Mouse (Mus musculus): Measurements from ENCODE around the gene Prrg2. TPM values are rescaled to one million over a fixed set of nuclear protein-coding genes. Genes with fewer than 3 reads are reported as not detected.
"Not testable (repeated sequence)": the region's sequence is repeated elsewhere in the genome, so short reads cannot be mapped to it uniquely, and the experiment has no call there.

Prrg2 gene
- total and polyA plus RNA-seq, 3 experiments = 5.5 to 23.6 (median 6.2) TPM

- H3K9ac ChIP-seq (ENCODE audit: low read depth, low read length) = no peak overlapping the region
- peaks cover 10% of the 10 kb centered on the region for H3K4me1 ChIP-seq (ENCODE audit: control insufficient read depth, insufficient read depth, low read length)
- TF ChIP-seq CTCF (IDR thresholded peaks at IDR 0.05) (peak; percentile 57), POLR2A (IDR thresholded peaks at IDR 0.05; ENCODE audit: insufficient read depth, low read depth, low read length) (no peak)
- WGBS = 88% methylated on average over 8 of the region's 8 CpGs
- no peaks in the 10 kb centered on the region for H3K27me3 ChIP-seq (ENCODE audit: control insufficient read depth, insufficient read depth, low read length)
- intact Hi-C loops (cut with DNase I) = no loop called here
- peaks cover 2% of the 10 kb centered on the region for H3K79me2 ChIP-seq (replicated peaks; ENCODE audit: control insufficient read depth, insufficient read depth, low read length)
- 0 out of 2 replicates have a peak, but pooled peaks cover 4% of the 10 kb centered on the region for H3K36me3 ChIP-seq (ENCODE audit: control insufficient read depth, insufficient read depth, low read length)
- no peak overlapping the region for H3K27ac ChIP-seq
- no peak overlapping the region for H3K4me3 ChIP-seq
- DNase-seq = no peak
Measured at GRCm38 (mm10) chr7:45098541-45099240, 36.2 kb upstream of the Prrg2 start.

DNA sequence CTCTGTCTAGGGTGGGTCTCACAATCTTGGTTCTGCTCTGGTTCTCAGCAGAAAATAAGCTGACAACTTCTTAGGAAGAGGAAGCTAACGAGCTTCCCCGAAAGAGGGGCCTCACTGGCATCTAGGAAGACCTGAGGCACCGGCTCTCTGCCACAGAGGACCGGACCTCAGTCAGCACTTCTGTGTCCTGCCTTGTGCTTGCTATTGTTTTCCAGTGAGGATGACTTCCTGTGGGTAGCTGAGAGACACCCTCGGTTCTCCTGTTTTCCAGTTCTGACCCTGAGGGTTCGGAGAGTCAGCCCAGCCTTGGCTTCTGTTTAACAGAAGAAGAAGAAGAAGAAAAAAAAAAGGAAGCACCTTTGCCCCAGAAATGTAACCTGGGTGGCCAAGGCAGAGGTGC, 35.0 kb upstream of the Prrg2 start:
- 30% methylated on average over 6 of the region's 6 CpGs for WGBS
- intact Hi-C loops (cut with DNase I) = no loop called here
- peak in 1 of 2 experiments; percentile 63 for DNase-seq
- peaks cover 6% of the 10 kb centered on the region for H3K4me1 ChIP-seq (ENCODE audit: control insufficient read depth, insufficient read depth, low read length)
- TF ChIP-seq EP300 (IDR thresholded peaks at IDR 0.05; ENCODE audit: insufficient read depth, low read depth, low read length) = no peak
- TF ChIP-seq POLR2A (IDR thresholded peaks at IDR 0.05; ENCODE audit: insufficient read depth, low read depth, low read length) = no peak
- no peak for TF ChIP-seq CTCF (IDR thresholded peaks at IDR 0.05)
- H3K9ac ChIP-seq (ENCODE audit: low read depth, low read length) = no peak overlapping the region
- H3K27me3 ChIP-seq (ENCODE audit: control insufficient read depth, insufficient read depth, low read length) = no peaks in the 10 kb centered on the region
- H3K4me3 ChIP-seq = no peak overlapping the region
- peak overlapping the region; percentile 52 for H3K27ac ChIP-seq
- 0 out of 2 replicates have a peak, but pooled peaks cover 3% of the 10 kb centered on the region for H3K36me3 ChIP-seq (ENCODE audit: control insufficient read depth, insufficient read depth, low read length)
- no peaks in the 10 kb centered on the region; the same call in 1 of the 2 replicates for H3K79me2 ChIP-seq (replicated peaks; ENCODE audit: control insufficient read depth, insufficient read depth, low read length)

DNA sequence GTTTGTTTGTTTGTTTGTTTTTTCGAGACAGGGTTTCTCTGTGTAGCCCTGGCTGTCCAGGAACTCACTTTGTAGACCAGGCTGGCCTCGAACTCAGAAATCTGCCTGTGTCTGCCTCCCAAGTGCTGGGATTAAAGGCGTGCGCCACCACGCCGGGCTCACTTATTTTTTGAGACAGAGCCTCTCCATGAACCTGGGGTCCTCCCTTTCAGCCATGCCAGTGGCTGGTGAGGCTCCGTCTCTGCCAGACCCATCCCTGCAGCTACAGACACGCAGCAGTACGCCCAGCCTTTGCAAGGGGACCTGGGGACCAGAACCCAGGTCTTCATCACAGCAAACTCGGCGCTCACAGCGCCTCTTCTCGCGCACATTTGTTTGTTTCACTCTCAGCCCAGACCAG, 33.5 kb upstream of the Prrg2 start:
- H3K9ac ChIP-seq (ENCODE audit: low read depth, low read length); intact Hi-C loops (cut with DNase I): not testable (repeated sequence)

DNA sequence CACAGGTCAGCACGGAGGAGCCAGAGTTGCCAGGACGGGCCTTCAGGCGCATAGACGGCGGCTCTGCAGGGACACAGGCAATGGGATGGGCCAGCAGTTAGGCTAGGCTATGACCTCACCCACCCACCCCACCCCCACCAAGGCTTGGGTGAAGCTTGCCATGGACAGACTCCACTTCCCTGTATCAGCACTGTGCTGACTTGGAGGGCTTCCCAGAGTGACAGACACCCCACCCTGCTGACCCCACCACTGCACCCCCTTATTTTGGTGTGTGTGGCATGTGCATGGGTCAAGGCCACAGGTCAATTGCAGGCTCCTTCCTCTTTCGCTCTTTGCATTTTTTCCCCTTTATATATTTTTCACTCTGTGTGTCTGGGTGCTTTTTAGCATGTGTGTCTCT, 32.9 kb upstream of the Prrg2 start:
- no peaks in the 10 kb centered on the region for H3K27me3 ChIP-seq (ENCODE audit: control insufficient read depth, insufficient read depth, low read length)
- intact Hi-C loops (cut with DNase I) = no loop called here
- TF ChIP-seq EP300 (IDR thresholded peaks at IDR 0.05; ENCODE audit: insufficient read depth, low read depth, low read length) = 0 out of 2 replicates have a peak, but pooled peaks have one; percentile 29
- no peak for TF ChIP-seq CTCF (IDR thresholded peaks at IDR 0.05)
- DNase-seq = peak in 1 of 2 experiments; percentile 52
- 0 out of 2 replicates have a peak, but pooled peaks cover 1% of the 10 kb centered on the region for H3K4me1 ChIP-seq (ENCODE audit: control insufficient read depth, insufficient read depth, low read length)
- no peak overlapping the region for H3K9ac ChIP-seq (ENCODE audit: low read depth, low read length)
- WGBS = 47% methylated on average over 6 of the region's 6 CpGs
- H3K36me3 ChIP-seq (ENCODE audit: control insufficient read depth, insufficient read depth, low read length) = no peaks in the 10 kb centered on the region
- H3K27ac ChIP-seq = no peak overlapping the region
- H3K79me2 ChIP-seq (replicated peaks; ENCODE audit: control insufficient read depth, insufficient read depth, low read length) = no peaks in the 10 kb centered on the region
- no peak overlapping the region for H3K4me3 ChIP-seq

More for the DNA sequence above, 33.5 kb upstream of the Prrg2 start:
- H3K27me3 ChIP-seq (ENCODE audit: control insufficient read depth, insufficient read depth, low read length); H3K4me3 ChIP-seq; DNase-seq; H3K4me1 ChIP-seq (ENCODE audit: control insufficient read depth, insufficient read depth, low read length); H3K79me2 ChIP-seq (replicated peaks; ENCODE audit: control insufficient read depth, insufficient read depth, low read length); H3K27ac ChIP-seq; H3K36me3 ChIP-seq (ENCODE audit: control insufficient read depth, insufficient read depth, low read length): not testable (repeated sequence)
- 97% methylated on average over 14 of the region's 14 CpGs for WGBS

DNA sequence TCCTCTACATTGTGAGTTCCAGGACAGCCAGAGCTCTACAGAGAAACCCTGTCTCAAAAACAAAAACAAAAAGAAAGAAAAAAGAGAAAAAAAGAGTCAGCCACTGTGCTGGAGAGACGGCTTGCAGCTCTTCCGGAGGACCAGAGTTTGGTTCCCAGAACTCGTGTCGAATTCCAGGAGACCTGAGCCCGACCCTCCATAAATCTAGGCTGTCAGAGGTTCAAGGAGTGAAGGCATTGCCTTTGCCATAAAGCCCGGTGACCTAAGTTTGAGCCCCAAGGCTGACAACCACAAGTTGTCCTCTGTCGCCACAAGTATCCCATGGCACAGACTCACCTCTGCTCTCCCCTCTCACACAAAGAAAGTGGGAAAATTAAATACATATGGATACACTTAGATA, 31.6 kb upstream of the Prrg2 start:
- intact Hi-C loops (cut with DNase I) = no loop called here

GRCm38 (mm10) chr7:45093516-45093905, 31.0 kb upstream of the Prrg2 start:
- WGBS = 52% methylated on average over 14 of the region's 18 CpGs

More for the DNA sequence above, 31.6 kb upstream of the Prrg2 start:
- Histone ChIP-seq H3K27me3 (ENCODE audit: control insufficient read depth, insufficient read depth, low read length) (no peaks in the 10 kb centered on the region), H3K36me3 (ENCODE audit: control insufficient read depth, insufficient read depth, low read length) (no peaks in the 10 kb centered on the region), H3K9ac (ENCODE audit: low read depth, low read length) (no peak overlapping the region), H3K4me3 (no peak overlapping the region), H3K27ac (no peak overlapping the region), H3K79me2 (replicated peaks; ENCODE audit: control insufficient read depth, insufficient read depth, low read length) (no peaks in the 10 kb centered on the region), H3K4me1 (ENCODE audit: control insufficient read depth, insufficient read depth, low read length) (0 out of 2 replicates have a peak, but pooled peaks cover 1% of the 10 kb centered on the region)
- 74% methylated on average over 7 of the region's 7 CpGs for WGBS
- no peak for TF ChIP-seq POLR2A (IDR thresholded peaks at IDR 0.05; ENCODE audit: insufficient read depth, low read depth, low read length)
- TF ChIP-seq EP300 (IDR thresholded peaks at IDR 0.05; ENCODE audit: insufficient read depth, low read depth, low read length) = no peak
- no peak for TF ChIP-seq CTCF (IDR thresholded peaks at IDR 0.05)
- no peak for DNase-seq

More at GRCm38 (mm10) chr7:45093516-45093905, 31.0 kb upstream of the Prrg2 start:
- H3K4me3 ChIP-seq = no peak overlapping the region
- intact Hi-C loops (cut with DNase I) = no loop called here
- H3K79me2 ChIP-seq (replicated peaks; ENCODE audit: control insufficient read depth, insufficient read depth, low read length) = no peaks in the 10 kb centered on the region
- H3K4me1 ChIP-seq (ENCODE audit: control insufficient read depth, insufficient read depth, low read length) = 0 out of 2 replicates have a peak, but pooled peaks cover 1% of the 10 kb centered on the region
- DNase-seq = no peak
- H3K27me3 ChIP-seq (ENCODE audit: control insufficient read depth, insufficient read depth, low read length) = no peaks in the 10 kb centered on the region
- no peaks in the 10 kb centered on the region for H3K36me3 ChIP-seq (ENCODE audit: control insufficient read depth, insufficient read depth, low read length)
- H3K27ac ChIP-seq = no peak overlapping the region
- TF ChIP-seq EP300 (IDR thresholded peaks at IDR 0.05; ENCODE audit: insufficient read depth, low read depth, low read length) (no peak), CTCF (IDR thresholded peaks at IDR 0.05) (no peak), POLR2A (IDR thresholded peaks at IDR 0.05; ENCODE audit: insufficient read depth, low read depth, low read length) (no peak)
- no peak overlapping the region for H3K9ac ChIP-seq (ENCODE audit: low read depth, low read length)

All from heart, adult 2 months (tissue).